8 mouse cellular contexts compared by ENCODE assay signal in genomic region chr9:67549332-67549731, GRCm38 (mm10). TPM values are rescaled to one million over a fixed set of nuclear protein-coding genes. Genes with fewer than 3 reads are reported as not detected.
DNase-seq lines count a peak whose midpoint lies in the region; ATAC-seq and TF ChIP-seq lines count a peak whose summit lies in the region.

No protein-coding gene starts in this region.

- H3K9ac ChIP-seq in heart, embryonic 15.5 days: no peak overlapping the region
- no peak overlapping the region for H3K9ac ChIP-seq in limb, embryonic 15.5 days
- H3K9ac ChIP-seq in forebrain, postnatal 0 days: no peak overlapping the region

- TF ChIP-seq CTCF in brain, embryonic 14.5 days (IDR thresholded peaks at IDR 0.05; ENCODE audit: borderline replicate concordance, extremely low read depth, insufficient read depth, insufficient read length): no peak
- TF ChIP-seq CTCF in forebrain, postnatal 0 days (IDR thresholded peaks at IDR 0.05; ENCODE audit: low read depth): no peak

- H3K9me3 ChIP-seq in heart, embryonic 15.5 days (replicated peaks): no peaks in the 10 kb centered on the region
- H3K9me3 ChIP-seq in limb, embryonic 15.5 days: no peaks in the 10 kb centered on the region
- H3K9me3 ChIP-seq in forebrain, postnatal 0 days (ENCODE audit: low read length): no peaks in the 10 kb centered on the region

- no peak overlapping the region for H3K4me3 ChIP-seq in heart, embryonic 15.5 days
- no peak overlapping the region for H3K4me3 ChIP-seq in limb, embryonic 15.5 days
- no peak overlapping the region for H3K4me3 ChIP-seq in forebrain, postnatal 0 days (ENCODE audit: low read depth, low read length)

- no peak for TF ChIP-seq POLR2A in brain, embryonic 14.5 days (IDR thresholded peaks at IDR 0.05; ENCODE audit: borderline replicate concordance, extremely low read depth, insufficient read depth, insufficient read length, poor library complexity, severe bottlenecking)

- H3K4me2 ChIP-seq in heart, embryonic 15.5 days: no peak overlapping the region
- H3K4me2 ChIP-seq in limb, embryonic 15.5 days: no peak overlapping the region
- H3K4me2 ChIP-seq in forebrain, postnatal 0 days (ENCODE audit: low read depth): no peak overlapping the region

- peaks cover 8% of the 10 kb centered on the region; the same call in 1 of the 2 replicates for H3K36me3 ChIP-seq in heart, embryonic 15.5 days
- 0 out of 2 replicates have a peak, but pooled peaks cover 6% of the 10 kb centered on the region for H3K36me3 ChIP-seq in limb, embryonic 15.5 days
- H3K36me3 ChIP-seq in forebrain, postnatal 0 days (ENCODE audit: insufficient read depth): no peaks in the 10 kb centered on the region

- H3K27me3 ChIP-seq in heart, embryonic 15.5 days: no peaks in the 10 kb centered on the region
- H3K27me3 ChIP-seq in limb, embryonic 15.5 days: no peaks in the 10 kb centered on the region
- no peaks in the 10 kb centered on the region for H3K27me3 ChIP-seq in forebrain, postnatal 0 days (ENCODE audit: insufficient read depth, low read length)

- peak; percentile 48 for DNase-seq in adrenal gland, postnatal 10 days
- DNase-seq in adrenal gland, postnatal 4 days (ENCODE audit: low spot score in 2 of 2): no peak
- peak; percentile 47 for DNase-seq in brain, embryonic 14.5 days (ENCODE audit: low read depth)
- peak; percentile 52 for DNase-seq in testis, postnatal 14 days (ENCODE audit: low spot score)
- DNase-seq in forebrain, postnatal 0 days: no peak
- DNase-seq in thymus, postnatal 25 days: no peak

- peaks cover 25% of the 10 kb centered on the region for H3K4me1 ChIP-seq in heart, embryonic 15.5 days (replicated peaks)
- peaks cover 14% of the 10 kb centered on the region for H3K4me1 ChIP-seq in limb, embryonic 15.5 days
- H3K4me1 ChIP-seq in forebrain, postnatal 0 days (ENCODE audit: insufficient read depth): no peaks in the 10 kb centered on the region

- H3K27ac ChIP-seq in heart, embryonic 15.5 days: peak overlapping the region; percentile 65
- H3K27ac ChIP-seq in limb, embryonic 15.5 days: peak overlapping the region; percentile 68
- no peak overlapping the region for H3K27ac ChIP-seq in forebrain, postnatal 0 days (ENCODE audit: low read depth, low read length)

- 23% methylated on average over 4 of the region's 4 CpGs for WGBS in heart, embryonic 15.5 days
- 24% methylated on average over 4 of the region's 4 CpGs for WGBS in limb, embryonic 15.5 days
- 36% methylated on average over 4 of the region's 4 CpGs for WGBS in forebrain, postnatal 0 days

- ATAC-seq in heart, embryonic 15.5 days (replicated peaks; ENCODE audit: insufficient number of reproducible peaks, insufficient read depth, low FRiP score, low read depth): peak; percentile 66
- no peak for ATAC-seq in limb, embryonic 15.5 days (ENCODE audit: insufficient number of reproducible peaks, low FRiP score, low TSS enrichment, low read depth)
- ATAC-seq in forebrain, postnatal 0 days: no peak

RNA-seq across cellular contexts. Expression of gene Tln2, which starts 10.2 kb away (rescaled TPM):
- 10 to 100 TPM; 22.6 to 40.1 TPM for total RNA-seq in adrenal gland, postnatal 10 days (2021)
- 10 to 100 TPM; 42.4 to 46.0 TPM for total RNA-seq in adrenal gland, postnatal 4 days (2021)
- 9.2 and 17.0 TPM in 2 replicates for polyA plus RNA-seq in brain, embryonic 14.5 days (2012; rRNA removed)
- 58.4 and 65.7 TPM in 2 replicates for polyA plus RNA-seq in heart, embryonic 15.5 days (2015; fragmentation: Nextera tagmentation; extraction: Ambion mirVana)
- 28.6 and 30.7 TPM in 2 replicates for polyA plus RNA-seq in limb, embryonic 15.5 days (2015; fragmentation: Nextera tagmentation; extraction: Ambion mirVana)
- 36.9 and 45.9 TPM in 2 replicates for total RNA-seq in forebrain, postnatal 0 days (2014; rRNA removed)
- polyA plus RNA-seq in forebrain, postnatal 0 days (2015; fragmentation: Nextera tagmentation; extraction: Ambion mirVana): 22.0 and 31.3 TPM in 2 replicates

Comparison
In these comparisons a context has a peak if more than half of its experiments do, and no peak if none do; other contexts are left out.
1. DNase-seq: peak in adrenal gland, postnatal 10 days (single experiment), brain, embryonic 14.5 days (single experiment) and testis, postnatal 14 days (single experiment); none in adrenal gland, postnatal 4 days (0 of 2), forebrain, postnatal 0 days (single experiment) and thymus, postnatal 25 days (single experiment).